Mouse (Mus musculus): ENCODE measurements around the gene Ostm1. TPM values are rescaled to one million over a fixed set of nuclear protein-coding genes. Genes with fewer than 3 reads are reported as not detected.

Gene Ostm1
- polyA plus RNA-seq, 1 experiment from 2014 or later, result 54.9 TPM

DNA sequence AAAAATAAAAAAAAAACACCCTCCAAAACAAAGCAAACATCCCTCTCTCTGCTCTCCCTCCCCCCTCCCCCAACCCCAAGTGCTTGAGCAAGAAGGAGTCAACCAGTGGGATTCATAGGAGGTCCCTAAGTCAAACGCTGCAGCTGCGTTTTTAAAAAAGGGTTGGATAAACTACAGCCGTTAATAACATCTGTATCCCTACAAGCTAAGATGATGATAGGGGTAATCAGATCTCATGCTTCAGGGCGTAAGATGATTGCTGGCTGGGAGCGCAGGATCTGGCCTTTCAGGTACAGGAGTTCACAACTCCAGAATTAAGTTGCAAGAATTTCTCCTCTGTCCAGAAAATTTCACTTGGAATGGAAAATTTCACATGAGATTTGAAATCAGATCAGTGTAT lies 5.9 kb downstream of the Ostm1 start:
- H3K9ac ChIP-seq (ENCODE audit: low read length), result no peak overlapping the region
- peaks cover 4% of the 10 kb centered on the region; the same call in 1 of the 2 replicates for H3K27me3 ChIP-seq (replicated peaks; ENCODE audit: control insufficient read depth, insufficient read depth, low read length)
- ATAC-seq (no peak), DNase-seq (ENCODE audit: low spot score) (no peak)
- WGBS, result 13% methylated on average over 5 of the region's 5 CpGs
- H3K4me2 ChIP-seq (ENCODE audit: low read length), result no peak overlapping the region
- H3K36me3 ChIP-seq (ENCODE audit: control insufficient read depth, insufficient read depth, low read length), result no peaks in the 10 kb centered on the region
- H3K9me3 ChIP-seq (replicated peaks; ENCODE audit: control insufficient read depth, low read length), result no peaks in the 10 kb centered on the region
- H3K4me1 ChIP-seq (ENCODE audit: control insufficient read depth, insufficient read depth, low read length), result peaks cover 45% of the 10 kb centered on the region
- H3K27ac ChIP-seq (ENCODE audit: low read depth, low read length), result no peak overlapping the region
- no peak overlapping the region for H3K4me3 ChIP-seq (ENCODE audit: low read depth, low read length)

DNA sequence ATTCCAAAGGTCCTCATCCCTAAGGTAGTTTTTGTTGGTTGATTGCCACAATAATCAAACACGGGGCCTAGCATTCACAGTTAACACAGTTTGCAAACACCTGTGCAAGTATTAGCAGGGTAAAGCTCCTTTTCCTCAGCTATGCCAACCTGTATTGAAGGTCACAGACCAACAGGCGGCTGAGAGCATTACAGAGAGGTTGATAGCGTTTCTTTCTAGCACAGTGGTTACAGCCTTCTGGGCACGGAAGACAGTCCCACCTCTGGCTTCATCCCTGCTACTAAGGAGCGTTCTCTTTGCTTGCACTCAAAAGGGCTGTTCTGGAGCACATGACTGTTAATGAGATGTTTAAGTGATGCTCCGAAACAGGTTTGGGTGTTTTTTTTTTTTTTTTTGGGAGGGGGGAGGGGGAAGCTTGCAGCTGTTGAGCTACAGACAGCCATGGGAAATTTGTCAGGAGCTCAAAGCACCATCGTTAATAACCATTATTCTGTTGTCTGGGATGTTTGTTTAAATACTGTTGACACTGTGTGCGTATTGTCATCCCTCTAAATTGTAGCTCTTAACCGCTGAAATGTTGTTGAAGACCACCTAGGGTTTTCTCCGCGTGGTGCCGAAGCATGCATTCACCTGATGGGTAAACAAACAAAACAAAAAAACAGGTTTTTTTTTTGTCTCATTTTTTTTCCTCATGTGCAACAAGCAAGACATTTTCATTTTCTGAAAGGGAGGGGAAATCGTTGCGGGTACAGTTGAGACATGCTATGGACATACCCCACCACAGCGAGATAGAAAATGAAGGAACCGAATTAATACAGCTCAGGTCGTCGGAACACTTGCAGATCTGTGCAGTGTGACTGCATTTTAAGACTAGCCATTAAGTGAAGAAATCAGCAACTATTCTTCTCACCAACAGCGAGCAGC lies 6.9 kb downstream of the Ostm1 start:
- DNase-seq (ENCODE audit: low spot score) (peak; percentile 45), ATAC-seq (no peak)
- Histone ChIP-seq H3K36me3 (ENCODE audit: control insufficient read depth, insufficient read depth, low read length) (no peaks in the 10 kb centered on the region), H3K4me1 (ENCODE audit: control insufficient read depth, insufficient read depth, low read length) (peaks cover 41% of the 10 kb centered on the region), H3K27me3 (replicated peaks; ENCODE audit: control insufficient read depth, insufficient read depth, low read length) (peaks cover 4% of the 10 kb centered on the region; the same call in 1 of the 2 replicates), H3K4me2 (ENCODE audit: low read length) (peak overlapping the region; percentile 79), H3K4me3 (ENCODE audit: low read depth, low read length) (peak overlapping the region; percentile 39), H3K9ac (ENCODE audit: low read length) (peak overlapping the region; percentile 49), H3K9me3 (replicated peaks; ENCODE audit: control insufficient read depth, low read length) (no peaks in the 10 kb centered on the region), H3K27ac (ENCODE audit: low read depth, low read length) (peak overlapping the region; percentile 55; the same call in 1 of the 2 replicates)
- 1% methylated on average over 19 of the region's 19 CpGs for WGBS

DNA sequence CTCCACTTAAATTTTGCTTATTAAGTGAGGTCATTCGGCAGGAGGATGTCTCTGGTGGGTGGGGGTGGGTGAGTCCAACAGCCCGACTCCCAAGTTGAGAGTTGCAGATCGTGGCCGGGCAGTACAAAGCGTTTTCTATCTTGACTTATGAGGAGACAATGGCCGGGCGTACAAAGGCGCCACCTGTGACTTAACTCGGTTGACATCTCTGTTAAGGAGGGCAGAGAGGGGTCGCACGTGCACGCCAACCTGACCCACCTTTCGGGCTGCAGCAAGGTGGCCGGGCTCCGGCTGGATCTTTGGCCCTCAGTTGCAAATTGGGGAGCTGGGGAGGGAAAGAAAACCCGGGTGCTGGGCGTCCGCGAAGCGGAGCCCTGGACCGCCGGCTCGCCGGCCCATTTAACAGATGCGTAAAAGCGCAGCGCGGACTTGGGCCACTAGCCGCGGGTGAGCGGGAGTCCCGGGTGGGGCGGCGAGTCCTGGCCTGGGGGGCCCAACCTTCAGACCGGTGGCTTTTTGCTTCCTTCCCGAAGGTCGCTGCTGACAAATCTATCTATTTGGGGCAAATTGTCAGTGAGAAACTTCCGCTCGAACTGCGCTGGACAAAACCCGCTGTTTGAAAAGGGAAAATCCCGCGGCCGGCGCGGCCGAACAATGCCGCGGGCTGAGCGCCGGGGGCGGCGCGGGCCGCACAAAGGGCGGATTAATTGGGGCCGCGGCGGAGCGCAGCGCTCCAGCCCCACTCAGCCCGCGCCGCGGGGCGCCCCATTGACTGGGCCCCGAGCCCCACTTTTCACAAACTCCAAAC lies 7.8 kb downstream of the Ostm1 start:
- ATAC-seq (peak; percentile 74), DNase-seq (ENCODE audit: low spot score) (peak; percentile 80)
- Histone ChIP-seq H3K4me1 (ENCODE audit: control insufficient read depth, insufficient read depth, low read length) (peaks cover 38% of the 10 kb centered on the region), H3K36me3 (ENCODE audit: control insufficient read depth, insufficient read depth, low read length) (no peaks in the 10 kb centered on the region), H3K9me3 (replicated peaks; ENCODE audit: control insufficient read depth, low read length) (no peaks in the 10 kb centered on the region), H3K9ac (ENCODE audit: low read length) (peak overlapping the region; percentile 49), H3K4me2 (ENCODE audit: low read length) (peak overlapping the region; percentile 79), H3K27ac (ENCODE audit: low read depth, low read length) (peak overlapping the region; percentile 55; the same call in 1 of the 2 replicates), H3K4me3 (ENCODE audit: low read depth, low read length) (peak overlapping the region; percentile 39), H3K27me3 (replicated peaks; ENCODE audit: control insufficient read depth, insufficient read depth, low read length) (peaks cover 4% of the 10 kb centered on the region; the same call in 1 of the 2 replicates)
- WGBS, result under 1% methylated on average over 67 of the region's 67 CpGs

DNA sequence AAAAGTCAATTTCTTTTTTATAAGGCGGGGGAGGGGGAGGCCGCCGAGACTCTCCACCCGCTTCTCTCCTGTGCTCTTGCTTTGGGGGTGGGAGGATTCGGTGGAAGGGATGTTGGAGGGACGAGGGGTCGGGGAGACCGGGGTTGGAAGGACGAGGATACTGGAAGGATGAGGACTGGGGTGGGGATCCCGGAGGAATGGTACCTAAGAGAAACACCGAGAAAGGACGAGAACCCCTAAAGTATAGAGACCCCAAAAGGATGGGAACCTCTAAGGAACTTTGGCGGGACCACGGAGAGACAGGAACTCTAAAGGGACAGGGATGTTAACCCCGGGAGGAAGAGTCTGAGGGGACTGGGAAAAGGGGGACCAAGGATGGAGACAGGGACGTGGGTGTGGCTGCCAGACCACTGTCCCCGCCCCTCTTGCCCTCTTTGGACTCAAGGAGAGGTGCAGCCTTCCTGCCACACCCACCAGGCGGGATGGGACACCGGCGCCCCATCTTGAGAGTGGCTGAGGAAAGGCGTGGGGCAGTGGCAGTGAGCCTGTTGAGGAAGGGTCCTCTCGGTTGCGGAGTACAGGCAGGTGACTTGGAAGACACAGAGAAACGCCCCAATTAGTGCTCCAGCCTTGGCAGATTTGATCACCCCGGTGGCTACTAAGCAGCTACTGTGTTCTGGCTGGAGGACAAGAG lies 8.5 kb downstream of the Ostm1 start:
- H3K27me3 ChIP-seq (replicated peaks; ENCODE audit: control insufficient read depth, insufficient read depth, low read length), result peaks cover 2% of the 10 kb centered on the region; the same call in 1 of the 2 replicates
- WGBS, result 2% methylated on average over 25 of the region's 25 CpGs
- DNase-seq (ENCODE audit: low spot score), result peak; percentile 46

DNA sequence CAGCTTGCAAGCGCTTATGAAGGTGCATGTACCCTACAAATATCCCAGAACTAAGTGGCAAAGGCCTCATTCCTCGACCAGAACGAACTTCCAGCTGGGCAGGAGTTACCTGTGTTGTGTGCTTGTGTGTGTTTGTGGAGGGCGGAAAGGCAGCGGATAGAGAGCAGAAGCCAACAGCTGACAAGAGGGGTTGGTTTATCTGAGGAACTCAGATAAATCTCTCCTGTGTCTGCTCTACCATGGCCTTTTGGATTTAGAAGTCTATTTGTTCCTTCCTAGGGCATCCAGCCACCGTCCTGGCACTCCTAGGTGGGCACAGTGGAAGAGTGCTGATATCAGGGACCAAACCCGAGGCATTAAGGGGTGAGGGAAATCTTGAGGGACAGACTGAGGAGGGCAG lies 9.6 kb downstream of the Ostm1 start:
- WGBS, result 41% methylated on average over 7 of the region's 7 CpGs
- Histone ChIP-seq H3K4me2 (ENCODE audit: low read length) (no peak overlapping the region), H3K9me3 (replicated peaks; ENCODE audit: control insufficient read depth, low read length) (no peaks in the 10 kb centered on the region), H3K27ac (ENCODE audit: low read depth, low read length) (no peak overlapping the region), H3K36me3 (ENCODE audit: control insufficient read depth, insufficient read depth, low read length) (no peaks in the 10 kb centered on the region), H3K27me3 (replicated peaks; ENCODE audit: control insufficient read depth, insufficient read depth, low read length) (no peaks in the 10 kb centered on the region; the same call in 1 of the 2 replicates), H3K4me1 (ENCODE audit: control insufficient read depth, insufficient read depth, low read length) (peaks cover 31% of the 10 kb centered on the region), H3K9ac (ENCODE audit: low read length) (no peak overlapping the region), H3K4me3 (ENCODE audit: low read depth, low read length) (no peak overlapping the region)
- DNase-seq (ENCODE audit: low spot score) (no peak), ATAC-seq (no peak)

More for the DNA sequence above, 8.5 kb downstream of the Ostm1 start:
- Histone ChIP-seq H3K27ac (ENCODE audit: low read depth, low read length) (peak overlapping the region; percentile 29; the same call in 1 of the 2 replicates), H3K4me3 (ENCODE audit: low read depth, low read length) (peak overlapping the region; percentile 39), H3K4me2 (ENCODE audit: low read length) (peak overlapping the region; percentile 79), H3K36me3 (ENCODE audit: control insufficient read depth, insufficient read depth, low read length) (no peaks in the 10 kb centered on the region), H3K9ac (ENCODE audit: low read length) (peak overlapping the region; percentile 49), H3K4me1 (ENCODE audit: control insufficient read depth, insufficient read depth, low read length) (peaks cover 35% of the 10 kb centered on the region), H3K9me3 (replicated peaks; ENCODE audit: control insufficient read depth, low read length) (no peaks in the 10 kb centered on the region)
- ATAC-seq, result peak; percentile 26

DNA sequence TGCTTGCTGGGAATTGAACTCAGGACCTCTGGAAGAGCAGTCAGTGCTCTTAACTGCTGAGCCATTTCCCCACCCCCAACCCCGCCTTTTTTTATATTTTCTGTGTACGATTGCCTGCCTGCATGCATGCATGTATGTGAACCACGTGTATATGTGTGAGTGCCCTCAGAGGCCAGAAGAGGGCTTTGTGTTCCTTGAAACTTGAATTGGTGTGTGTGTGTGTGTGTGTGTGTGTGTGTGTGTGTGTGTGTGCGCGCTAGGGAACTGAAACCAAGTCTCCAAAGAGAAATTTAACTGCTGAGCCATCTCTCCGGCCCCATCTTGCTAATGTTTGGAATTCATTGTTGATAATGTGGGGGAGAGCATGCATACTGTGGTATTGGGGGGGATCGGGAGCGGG lies 15.0 kb downstream of the Ostm1 start:
- H3K4me2 ChIP-seq (ENCODE audit: low read length), result no peak overlapping the region
- no peaks in the 10 kb centered on the region for H3K4me1 ChIP-seq (ENCODE audit: control insufficient read depth, insufficient read depth, low read length)
- H3K9me3 ChIP-seq (replicated peaks; ENCODE audit: control insufficient read depth, low read length), result no peaks in the 10 kb centered on the region
- H3K4me3 ChIP-seq (ENCODE audit: low read depth, low read length), result no peak overlapping the region
- no peak overlapping the region for H3K9ac ChIP-seq (ENCODE audit: low read length)
- ATAC-seq, result no peak
- 83% methylated on average over 8 of the region's 8 CpGs for WGBS
- H3K27me3 ChIP-seq (replicated peaks; ENCODE audit: control insufficient read depth, insufficient read depth, low read length), result no peaks in the 10 kb centered on the region
- no peak for DNase-seq (ENCODE audit: low spot score)
- H3K27ac ChIP-seq (ENCODE audit: low read depth, low read length), result no peak overlapping the region
- H3K36me3 ChIP-seq (ENCODE audit: control insufficient read depth, insufficient read depth, low read length), result no peaks in the 10 kb centered on the region

DNA sequence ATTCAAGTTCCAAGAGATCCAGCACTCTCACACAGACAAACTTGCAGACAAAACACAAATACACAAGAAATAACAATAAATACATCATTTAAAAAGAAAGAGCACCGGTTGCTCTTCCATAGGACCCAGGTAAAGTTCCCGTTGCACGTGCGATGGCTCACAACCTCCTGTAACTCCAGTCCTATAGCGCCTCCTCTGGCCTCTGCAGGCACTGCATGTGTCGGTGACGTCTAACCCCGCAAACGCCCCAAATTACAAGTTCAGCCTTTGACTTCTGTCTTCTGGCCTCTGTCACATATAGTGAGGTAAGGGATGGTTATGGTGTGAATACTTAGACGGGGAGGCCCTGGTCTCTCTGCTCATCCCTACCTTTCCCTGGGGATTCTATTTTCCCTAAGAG lies 17.9 kb downstream of the Ostm1 start:
- H3K4me2 ChIP-seq (ENCODE audit: low read length), result no peak overlapping the region
- 0 out of 2 replicates have a peak, but pooled peaks cover 5% of the 10 kb centered on the region for H3K9me3 ChIP-seq (replicated peaks; ENCODE audit: control insufficient read depth, low read length)
- DNase-seq (ENCODE audit: low spot score) (no peak), ATAC-seq (no peak)
- no peaks in the 10 kb centered on the region for H3K36me3 ChIP-seq (ENCODE audit: control insufficient read depth, insufficient read depth, low read length)
- 42% methylated on average over 10 of the region's 10 CpGs for WGBS
- no peak overlapping the region for H3K27ac ChIP-seq (ENCODE audit: low read depth, low read length)
- no peak overlapping the region for H3K4me3 ChIP-seq (ENCODE audit: low read depth, low read length)
- no peak overlapping the region for H3K9ac ChIP-seq (ENCODE audit: low read length)
- H3K4me1 ChIP-seq (ENCODE audit: control insufficient read depth, insufficient read depth, low read length), result no peaks in the 10 kb centered on the region
- H3K27me3 ChIP-seq (replicated peaks; ENCODE audit: control insufficient read depth, insufficient read depth, low read length), result no peaks in the 10 kb centered on the region

DNA sequence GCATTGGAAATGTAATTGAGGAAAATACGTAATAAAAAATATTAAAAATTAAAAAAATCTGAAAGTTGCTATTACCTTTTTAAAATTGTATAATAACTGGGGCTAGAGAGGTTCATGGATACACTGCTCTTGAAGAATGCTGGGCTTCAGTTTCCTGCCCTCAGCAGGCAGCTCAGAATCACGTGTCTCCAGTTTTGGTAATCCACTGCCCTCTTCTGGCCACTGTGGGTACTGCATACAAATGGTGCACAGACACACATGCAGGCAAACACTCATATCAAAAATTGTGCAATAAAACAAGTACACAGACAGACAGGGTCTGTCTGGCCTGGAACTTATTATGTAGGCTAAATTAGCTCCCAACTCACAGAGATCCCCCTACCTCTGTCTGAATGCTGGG lies 21.3 kb downstream of the Ostm1 start:
- H3K4me3 ChIP-seq (ENCODE audit: low read depth, low read length), result no peak overlapping the region
- WGBS, result 84% methylated on average over 2 of the region's 2 CpGs
- no peaks in the 10 kb centered on the region for H3K4me1 ChIP-seq (ENCODE audit: control insufficient read depth, insufficient read depth, low read length)
- no peak for ATAC-seq
- H3K27ac ChIP-seq (ENCODE audit: low read depth, low read length), result no peak overlapping the region
- no peaks in the 10 kb centered on the region for H3K27me3 ChIP-seq (replicated peaks; ENCODE audit: control insufficient read depth, insufficient read depth, low read length)
- no peaks in the 10 kb centered on the region for H3K36me3 ChIP-seq (ENCODE audit: control insufficient read depth, insufficient read depth, low read length)
- no peak for DNase-seq (ENCODE audit: low spot score)
- H3K9ac ChIP-seq (ENCODE audit: low read length), result no peak overlapping the region
- no peak overlapping the region for H3K4me2 ChIP-seq (ENCODE audit: low read length)
- peaks cover 12% of the 10 kb centered on the region; the same call in 1 of the 2 replicates for H3K9me3 ChIP-seq (replicated peaks; ENCODE audit: control insufficient read depth, low read length)
